Mouse (Mus musculus) liver, postnatal 0 days (tissue): ENCODE data around the gene Prmt9.

ENCODE experiments used
- CTCF ChIP-seq: sonication (generic); IDR thresholded peaks from 2 replicates; pipeline ENCODE4 v1.5.1; 2016; ENCODE audit warnings: antibody characterized with exemption, low read depth
- EP300 ChIP-seq: IDR thresholded peaks from 2 replicates; pipeline ENCODE4 v1.6.1; 2016; ENCODE audit warnings: antibody characterized with exemption, low read depth, mild to moderate bottlenecking

GRCm38 (mm10) chr8:77584174-77584573, 35.0 kb downstream of the Prmt9 start:
- TF ChIP-seq CTCF (no peak), EP300 (no peak)
